Mouse (Mus musculus) forebrain, embryonic 16.5 days (tissue): ENCODE measurements around the gene Scamp1. TPM values are rescaled to one million over a fixed set of nuclear protein-coding genes. Genes with fewer than 3 reads are reported as not detected.
A peak's percentile ranks its signal among the peaks of the same experiment; 100 is the strongest.
"Not testable (repeated sequence)": the region's sequence is repeated elsewhere in the genome, so short reads cannot be mapped to it uniquely, and the experiment has no call there.

Experiments
- ATAC-seq: fragments of 200-750 bp; cut with Nextera tagmentation; 2 replicates; pipeline ENCODE4 v1.8.0; 2017; ENCODE audit warnings: mild to moderate bottlenecking, moderate library complexity
- H3K27ac ChIP-seq: fragments of 300-500 bp; sonication (generic); 2 replicates; pipeline ENCODE4 v1.5.1; 2014; ENCODE audit warnings: low read length, control low read depth
- H3K27me3 ChIP-seq: fragments of 300-500 bp; sonication (generic); replicated peaks from 2 replicates; pipeline ENCODE4 v1.6.1; 2014; ENCODE audit warnings: low read length; ENCODE audit not compliant: control insufficient read depth, insufficient read depth
- H3K36me3 ChIP-seq: fragments of 300-500 bp; sonication (generic); 2 replicates; pipeline ENCODE4 v1.6.1; 2014; ENCODE audit not compliant: control insufficient read depth, insufficient read depth
- H3K4me1 ChIP-seq: fragments of 300-500 bp; sonication (generic); replicated peaks from 2 replicates; pipeline ENCODE4 v1.6.1; 2014; ENCODE audit warnings: low read length; ENCODE audit not compliant: control insufficient read depth, insufficient read depth
- H3K4me2 ChIP-seq: fragments of 300-500 bp; sonication (generic); 2 replicates; pipeline ENCODE4 v1.6.1; 2014; ENCODE audit warnings: mild to moderate bottlenecking, low read length, control low read depth
- H3K4me3 ChIP-seq: fragments of 300-500 bp; sonication (generic); replicated peaks from 2 replicates; pipeline ENCODE4 v1.5.1; 2014; ENCODE audit warnings: mild to moderate bottlenecking, low read length, control low read depth
- H3K9ac ChIP-seq: fragments of 300-500 bp; sonication (generic); replicated peaks from 2 replicates; pipeline ENCODE4 v1.6.1; 2014; ENCODE audit warnings: low read depth, low read length, control low read depth
- H3K9me3 ChIP-seq: fragments of 300-500 bp; sonication (generic); 2 replicates; pipeline ENCODE4 v1.6.1; 2016; ENCODE audit warnings: low read length; ENCODE audit not compliant: control insufficient read depth
- WGBS: fragments of 180-500 bp; shearing (Covaris S2); extraction: QIAGEN DNeasy Blood & Tissue Kit; methylation state at CpG from one replicate; pipeline ENCODE4 v1.1.7; 2014; 5-methylcytosine and 5-hydroxymethylcytosine counted together
- polyA plus RNA-seq: library from polyadenylated mRNA; unstranded; fragments of >200 nt; fragmentation: Nextera tagmentation; extraction: Ambion mirVana; gene quantifications from 2 replicates; pipeline ENCODE4 v1.2.1, GENCODE M21; 2015

Gene Scamp1
- 120 and 132 TPM in 2 replicates for polyA plus RNA-seq

GRCm38 (mm10) chr13:94285281-94285871 is at the start of gene Scamp1:
TSS of gene Scamp1 (minus strand) at chr13:94285857.
- Histone ChIP-seq H3K4me3 (peak within 1 kb of the TSS; percentile 95), H3K4me1 (peaks cover 16% of the 10 kb centered on the region), H3K36me3 (no peaks in the 10 kb centered on the region), H3K9ac (peak within 1 kb of the TSS; percentile 98), H3K27ac (peak within 1 kb of the TSS; percentile 84), H3K4me2 (peak within 1 kb of the TSS; percentile 90), H3K27me3 (no peaks in the 10 kb centered on the region), H3K9me3 (no peaks in the 10 kb centered on the region)
- peak; percentile 97 for ATAC-seq
- under 1% methylated on average over 60 of the region's 62 CpGs for WGBS

GRCm38 (mm10) chr13:94330392-94330979 is 44.8 kb upstream of the Scamp1 start:
- Histone ChIP-seq H3K4me1 (no peaks in the 10 kb centered on the region; the same call in 1 of the 2 replicates), H3K9ac (no peak overlapping the region), H3K27me3 (no peaks in the 10 kb centered on the region), H3K4me2 (no peak overlapping the region), H3K4me3 (no peak overlapping the region), H3K36me3 (no peaks in the 10 kb centered on the region), H3K9me3 (no peaks in the 10 kb centered on the region), H3K27ac (peak overlapping the region; percentile 19; the same call in 1 of the 2 replicates)
- ATAC-seq: peak; percentile 73
- 43% methylated on average over 3 of the region's 3 CpGs for WGBS

GRCm38 (mm10) chr13:94329005-94329404 is 43.3 kb upstream of the Scamp1 start:
- H3K4me1 ChIP-seq, H3K27me3 ChIP-seq, H3K4me2 ChIP-seq, H3K4me3 ChIP-seq, H3K27ac ChIP-seq, H3K36me3 ChIP-seq, H3K9me3 ChIP-seq, H3K9ac ChIP-seq: not testable (repeated sequence)
- over 99% methylated on average over 6 of the region's 6 CpGs for WGBS
- ATAC-seq: 0 out of 2 replicates have a peak, but pooled peaks have one; percentile 26

GRCm38 (mm10) chr13:94328063-94328462 is 42.4 kb upstream of the Scamp1 start:
- Histone ChIP-seq H3K4me1 (no peaks in the 10 kb centered on the region; the same call in 1 of the 2 replicates), H3K27ac (no peak overlapping the region), H3K4me2 (no peak overlapping the region), H3K36me3 (no peaks in the 10 kb centered on the region), H3K9me3 (peaks cover 3% of the 10 kb centered on the region), H3K4me3 (no peak overlapping the region), H3K27me3 (no peaks in the 10 kb centered on the region), H3K9ac (no peak overlapping the region)
- ATAC-seq: no peak
- 60% methylated on average over 3 of the region's 3 CpGs for WGBS

- Histone ChIP-seq H3K9me3 (peaks cover 3% of the 10 kb centered on the region), H3K27me3 (no peaks in the 10 kb centered on the region), H3K27ac (no peak overlapping the region), H3K9ac (no peak overlapping the region), H3K4me3 (no peak overlapping the region), H3K4me1 (peaks cover 3% of the 10 kb centered on the region), H3K36me3 (no peaks in the 10 kb centered on the region), H3K4me2 (no peak overlapping the region)
- 96% methylated on average over 4 of the region's 4 CpGs for WGBS
- ATAC-seq: no peak
Measured at GRCm38 (mm10) chr13:94322475-94322874, 36.8 kb upstream of the Scamp1 start.

GRCm38 (mm10) chr13:94321094-94321792 is 35.6 kb upstream of the Scamp1 start:
- H3K4me3 ChIP-seq: no peak overlapping the region
- H3K4me2 ChIP-seq: no peak overlapping the region
- H3K4me1 ChIP-seq: peaks cover 15% of the 10 kb centered on the region
- 0 out of 2 replicates have a peak, but pooled peaks have one; percentile 39 for ATAC-seq
- H3K9ac ChIP-seq: no peak overlapping the region
- H3K36me3 ChIP-seq: no peaks in the 10 kb centered on the region
- no peaks in the 10 kb centered on the region for H3K27me3 ChIP-seq
- 58% methylated on average over 1 of the region's 1 CpGs for WGBS
- no peak overlapping the region for H3K27ac ChIP-seq
- peaks cover 3% of the 10 kb centered on the region for H3K9me3 ChIP-seq

- Histone ChIP-seq H3K4me3 (no peak overlapping the region), H3K27ac (peak overlapping the region; percentile 28; the same call in 1 of the 2 replicates), H3K4me1 (peaks cover 15% of the 10 kb centered on the region), H3K36me3 (no peaks in the 10 kb centered on the region), H3K4me2 (no peak overlapping the region), H3K9ac (no peak overlapping the region), H3K27me3 (no peaks in the 10 kb centered on the region), H3K9me3 (no peaks in the 10 kb centered on the region)
- peak; percentile 73 for ATAC-seq
- WGBS: 13% methylated on average over 10 of the region's 10 CpGs
Measured at GRCm38 (mm10) chr13:94316975-94317511, 31.4 kb upstream of the Scamp1 start.

GRCm38 (mm10) chr13:94312812-94313211 is 27.2 kb upstream of the Scamp1 start:
- WGBS: 91% methylated on average over 8 of the region's 8 CpGs
- not testable (repeated sequence) for H3K27ac ChIP-seq, H3K9me3 ChIP-seq, H3K9ac ChIP-seq, ATAC-seq, H3K27me3 ChIP-seq, H3K36me3 ChIP-seq, H3K4me2 ChIP-seq, H3K4me3 ChIP-seq
- H3K4me1 ChIP-seq: peaks cover 15% of the 10 kb centered on the region

GRCm38 (mm10) chr13:94308279-94308678 is 22.6 kb upstream of the Scamp1 start:
- H3K27me3 ChIP-seq: no peaks in the 10 kb centered on the region
- H3K4me2 ChIP-seq: no peak overlapping the region
- H3K27ac ChIP-seq: no peak overlapping the region
- WGBS: 44% methylated on average over 2 of the region's 2 CpGs
- no peaks in the 10 kb centered on the region for H3K9me3 ChIP-seq
- no peaks in the 10 kb centered on the region for H3K36me3 ChIP-seq
- peak; percentile 58 for ATAC-seq
- H3K4me3 ChIP-seq: no peak overlapping the region
- peaks cover 6% of the 10 kb centered on the region for H3K4me1 ChIP-seq
- no peak overlapping the region for H3K9ac ChIP-seq
